Mouse (Mus musculus) MEL (cell line): ENCODE data around the gene Fgfr2. TPM values are rescaled to one million over a fixed set of nuclear protein-coding genes. Genes with fewer than 3 reads are reported as not detected.

ENCODE experiments used
- DNase-seq: peaks from one replicate; pipeline ENCODE4 v3.0.0; 2011; ENCODE audit warnings: low read depth, low spot score
- H3K27ac ChIP-seq: 2 replicates; pipeline ENCODE4 v1.5.1; 2012; ENCODE audit warnings: low read depth, mild to moderate bottlenecking, control low read depth, low read length, moderate library complexity; ENCODE audit not compliant: control insufficient read depth
- H3K27me3 ChIP-seq, 2 experiments: fragments of 150-350 bp in 1 of 2; sonication (generic) in 1 of 2; 2 replicates each; pipeline ENCODE4 v1.6.1; 2012; ENCODE audit warnings: low read length in 2 of 2, mild to moderate bottlenecking in 2 of 2, improper control_type of control experiment in 1 of 2, moderate library complexity in 1 of 2; ENCODE audit not compliant: insufficient read depth in 2 of 2, control insufficient read depth in 1 of 2
- H3K36me3 ChIP-seq, 2 experiments: 2 replicates each; pipeline ENCODE4 v1.6.1; 2012 to 2014; ENCODE audit warnings: low read length in 2 of 2, improper control_type of control experiment in 1 of 2, inconsistent platforms in 1 of 2, mild to moderate bottlenecking in 1 of 2; ENCODE audit not compliant: insufficient read depth in 2 of 2, control insufficient read depth in 1 of 2
- H3K4me1 ChIP-seq, 2 experiments: fragments of 150-350 bp in 1 of 2; sonication (generic) in 1 of 2; 2 replicates each; pipeline ENCODE4 v1.6.1; 2012; ENCODE audit warnings: low read length in 2 of 2, improper control_type of control experiment in 1 of 2, mild to moderate bottlenecking in 1 of 2; ENCODE audit not compliant: insufficient read depth in 2 of 2, control insufficient read depth in 1 of 2
- H3K4me3 ChIP-seq, 2 experiments: fragments of 150-350 bp in 1 of 2; sonication (generic) in 1 of 2; 2 replicates each; pipeline ENCODE4 v1.5.1; 2012; ENCODE audit warnings: low read depth in 2 of 2, low read length in 2 of 2, mild to moderate bottlenecking in 2 of 2, moderate library complexity in 2 of 2, control low read depth in 1 of 2, improper control_type of control experiment in 1 of 2; ENCODE audit not compliant: control insufficient read depth in 1 of 2, insufficient read depth in 1 of 2
- H3K79me2 ChIP-seq: 2 replicates; pipeline ENCODE4 v1.6.1; 2012; ENCODE audit warnings: mild to moderate bottlenecking, low read length, moderate library complexity; ENCODE audit not compliant: control insufficient read depth, poor library complexity, insufficient read depth
- H3K9ac ChIP-seq: 2 replicates; pipeline ENCODE4 v1.6.1; 2012; ENCODE audit warnings: low read depth, mild to moderate bottlenecking, control low read depth, low read length, moderate library complexity; ENCODE audit not compliant: control insufficient read depth, poor library complexity, severe bottlenecking
- H3K9me3 ChIP-seq: fragments of 150-350 bp; sonication (generic); replicated peaks from 2 replicates; pipeline ENCODE4 v1.6.1; 2012; ENCODE audit warnings: mild to moderate bottlenecking, low read length, improper control_type of control experiment, moderate library complexity; ENCODE audit not compliant: insufficient read depth
- BHLHE40 ChIP-seq: IDR thresholded peaks from 2 replicates; pipeline ENCODE4 v1.6.1; 2012; ENCODE audit warnings: low read depth, mild to moderate bottlenecking, inconsistent platforms, low read length, improper control_type of control experiment, borderline replicate concordance
- CHD1 ChIP-seq: IDR thresholded peaks from 2 replicates; pipeline ENCODE4 v1.6.1; 2012; ENCODE audit warnings: low read depth, mild to moderate bottlenecking, inconsistent platforms, low read length, improper control_type of control experiment
- CHD2 ChIP-seq: IDR thresholded peaks from 2 replicates; pipeline ENCODE4 v1.6.1; 2011; ENCODE audit warnings: low read length, improper control_type of control experiment
- E2F4 ChIP-seq: IDR thresholded peaks from 2 replicates; pipeline ENCODE4 v1.6.1; 2011; ENCODE audit warnings: low read depth, low read length, improper control_type of control experiment, borderline replicate concordance
- ELF1 ChIP-seq: IDR thresholded peaks from 2 replicates; pipeline ENCODE4 v1.6.1; 2014; ENCODE audit warnings: low read depth, mild to moderate bottlenecking, inconsistent platforms, low read length, improper control_type of control experiment, moderate library complexity
- GABPA ChIP-seq: IDR thresholded peaks from 2 replicates; pipeline ENCODE4 v1.6.1; 2012; ENCODE audit warnings: low read depth, mild to moderate bottlenecking, inconsistent platforms, low read length, improper control_type of control experiment, moderate library complexity
- GATA1 ChIP-seq: IDR thresholded peaks from 2 replicates; pipeline ENCODE4 v1.6.1; 2011; ENCODE audit warnings: low read depth, low read length, improper control_type of control experiment
- MAZ ChIP-seq: IDR thresholded peaks from 2 replicates; pipeline ENCODE4 v1.6.1; 2012; ENCODE audit warnings: low read depth, mild to moderate bottlenecking, inconsistent platforms, low read length, improper control_type of control experiment
- MYB ChIP-seq: IDR thresholded peaks from 2 replicates; pipeline ENCODE4 v1.6.1; 2011; ENCODE audit warnings: mild to moderate bottlenecking, low read depth, low read length, improper control_type of control experiment
- MYC ChIP-seq: IDR thresholded peaks from 2 replicates; pipeline ENCODE4 v1.6.1; 2011; ENCODE audit warnings: low read depth, mild to moderate bottlenecking, low read length, improper control_type of control experiment, moderate library complexity
- NELFE ChIP-seq: IDR thresholded peaks from 2 replicates; pipeline ENCODE4 v1.6.1; 2011; ENCODE audit warnings: low read depth, low read length, improper control_type of control experiment
- POLR2A ChIP-seq, 2 experiments: IDR thresholded peaks; 2 replicates each; pipeline ENCODE4 v1.6.1; 2011 to 2012; ENCODE audit warnings: low read length in 2 of 2, mild to moderate bottlenecking in 2 of 2, control low read depth in 1 of 2, improper control_type of control experiment in 1 of 2, low read depth in 1 of 2, moderate library complexity in 1 of 2; ENCODE audit not compliant: control insufficient read depth in 1 of 2, insufficient read depth in 1 of 2, poor library complexity in 1 of 2
- POLR2AphosphoS2 ChIP-seq: IDR thresholded peaks from 2 replicates; pipeline ENCODE4 v1.6.1; 2011; ENCODE audit warnings: low read length, improper control_type of control experiment
- POLR2AphosphoS5 ChIP-seq: IDR thresholded peaks from 2 replicates; pipeline ENCODE4 v1.6.1; 2012; ENCODE audit warnings: low read depth, borderline replicate concordance, mild to moderate bottlenecking, inconsistent platforms, low read length, moderate library complexity, mixed read lengths
- RAD21 ChIP-seq: IDR thresholded peaks from 2 replicates; pipeline ENCODE4 v1.6.1; 2011; ENCODE audit warnings: mild to moderate bottlenecking, low read depth, low read length, improper control_type of control experiment
- RCOR1 ChIP-seq: IDR thresholded peaks from 2 replicates; pipeline ENCODE4 v1.6.1; 2012; ENCODE audit warnings: low read depth, mild to moderate bottlenecking, inconsistent platforms, low read length, improper control_type of control experiment
- SIN3A ChIP-seq: IDR thresholded peaks from 2 replicates; pipeline ENCODE4 v1.6.1; 2012; ENCODE audit warnings: low read length, improper control_type of control experiment, inconsistent platforms
- TBP ChIP-seq: IDR thresholded peaks from 2 replicates; pipeline ENCODE4 v1.8.0; 2011; ENCODE audit warnings: low read depth, low read length, improper control_type of control experiment
- TCF12 ChIP-seq: IDR thresholded peaks from 2 replicates; pipeline ENCODE4 v1.6.1; 2014; ENCODE audit warnings: low read depth, mild to moderate bottlenecking, inconsistent platforms, low read length, improper control_type of control experiment, moderate library complexity
- USF2 ChIP-seq, 2 experiments: IDR thresholded peaks; 2 replicates each; pipeline ENCODE4 v1.6.1; 2011 to 2012; ENCODE audit warnings: improper control_type of control experiment in 2 of 2, low read length in 2 of 2, borderline replicate concordance in 1 of 2, inconsistent platforms in 1 of 2, low read depth in 1 of 2, mild to moderate bottlenecking in 1 of 2; ENCODE audit not compliant: insufficient read depth in 1 of 2
- ZKSCAN1 ChIP-seq: IDR thresholded peaks from 2 replicates; pipeline ENCODE4 v1.6.1; 2012; ENCODE audit warnings: low read depth, mild to moderate bottlenecking, inconsistent platforms, low read length, improper control_type of control experiment, moderate library complexity
- ZMIZ1 ChIP-seq: IDR thresholded peaks from 2 replicates; pipeline ENCODE4 v1.6.1; 2012; ENCODE audit warnings: low read depth, mild to moderate bottlenecking, inconsistent platforms, low read length, improper control_type of control experiment, moderate library complexity
- polyA plus RNA-seq, 2 experiments: library from polyadenylated mRNA; stranded (reverse) in 1 of 2; unstranded in 1 of 2; fragments of >175 nt in 1 of 2; fragments of >200 nt in 1 of 2; gene quantifications; 2 replicates each; pipeline versions ENCODE4 v1.2.1 to v1.2.4; 2012; ENCODE audit warnings: low replicate concordance in 2 of 2, low read depth in 1 of 2; ENCODE audit not compliant: insufficient read length in 2 of 2, insufficient read depth in 1 of 2, missing spikeins in 1 of 2
- total RNA-seq: library from RNA; depleted of rRNA; stranded (reverse); fragments of 300-350 nt; gene quantifications from 2 replicates; pipeline ENCODE4 v1.2.3, GENCODE M21; 2012

Gene Fgfr2
- total and polyA plus RNA-seq, 3 experiments = not detected

DNA sequence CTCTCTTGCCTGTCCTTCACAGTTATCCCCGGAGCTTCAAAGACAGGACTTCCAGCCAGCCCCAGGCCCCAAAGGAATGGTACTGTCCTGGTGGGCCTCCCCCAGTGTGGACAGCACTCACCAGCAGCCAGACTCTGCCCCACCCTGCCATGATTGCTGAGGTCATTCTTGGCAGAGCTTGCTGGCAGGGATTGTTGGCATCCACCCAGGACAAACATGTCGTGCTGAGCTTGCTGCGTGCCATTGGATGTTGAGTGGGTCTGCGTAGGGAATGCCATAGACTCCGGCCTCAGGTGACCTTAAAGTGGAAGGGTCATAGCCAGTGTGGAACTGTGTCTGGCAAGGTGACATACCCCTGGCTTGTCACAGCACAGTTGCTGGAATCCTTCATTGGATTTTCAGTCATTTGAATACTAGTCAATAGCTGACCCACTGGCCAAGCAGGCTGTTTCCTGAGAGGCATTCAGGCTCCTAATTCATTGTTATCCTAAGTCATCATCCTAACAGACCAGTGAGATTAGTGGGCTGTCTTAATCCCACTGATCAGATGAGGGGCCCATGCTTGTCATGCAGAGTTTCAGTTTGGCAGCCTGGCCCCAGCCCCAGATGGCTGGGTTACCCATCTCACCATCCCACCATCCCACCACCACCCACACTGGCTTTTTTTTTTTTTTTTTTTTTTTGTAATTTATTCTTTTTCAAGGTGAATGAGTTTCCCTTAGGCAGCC lies 2145.2 kb downstream of the Fgfr2 start:
- no peak overlapping the region for H3K27ac ChIP-seq
- no peak overlapping the region for H3K9ac ChIP-seq
- no peak overlapping the region for H3K4me3 ChIP-seq
- TF ChIP-seq RCOR1 (no peak), POLR2AphosphoS2 (no peak), NELFE (no peak), RAD21 (no peak), BHLHE40 (no peak)
- DNase-seq = no peak
- H3K9me3 ChIP-seq = no peaks in the 10 kb centered on the region
- no peaks in the 10 kb centered on the region for H3K27me3 ChIP-seq
- H3K79me2 ChIP-seq = no peaks in the 10 kb centered on the region
- no peaks in the 10 kb centered on the region for H3K4me1 ChIP-seq
- H3K36me3 ChIP-seq = no peaks in the 10 kb centered on the region

DNA sequence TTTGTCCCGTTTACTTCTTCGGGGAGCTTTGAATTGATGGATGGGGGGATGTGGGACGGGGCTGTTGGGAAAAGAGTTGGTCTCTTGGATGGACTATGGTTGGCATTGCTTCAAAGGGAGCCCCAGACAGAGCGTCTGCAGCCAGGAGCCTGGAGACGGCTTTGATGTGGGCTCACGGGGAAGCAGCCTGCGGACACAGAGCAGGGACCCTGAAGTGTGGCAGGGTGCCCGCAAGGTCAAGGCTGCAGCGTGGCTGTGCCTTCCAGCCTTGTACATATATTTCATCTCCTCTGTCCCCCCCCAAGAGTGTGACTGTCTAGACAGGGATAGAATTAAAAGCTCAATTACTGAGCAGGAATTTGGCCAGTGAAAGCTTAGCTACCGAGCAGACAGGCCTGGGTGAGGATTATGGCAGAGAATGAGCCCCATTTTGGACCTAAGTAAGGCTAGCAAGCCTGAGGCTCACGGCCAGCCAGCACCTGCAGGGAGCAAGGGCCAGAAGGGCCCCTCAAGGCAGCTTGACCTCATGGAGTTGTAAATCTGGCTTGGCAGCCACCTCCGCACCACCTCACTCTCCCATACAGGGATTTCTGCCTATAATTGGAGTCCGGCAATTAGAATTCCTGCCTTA lies 2146.7 kb downstream of the Fgfr2 start:
- Histone ChIP-seq H3K27me3 (no peaks in the 10 kb centered on the region), H3K4me3 (no peak overlapping the region), H3K79me2 (no peaks in the 10 kb centered on the region), H3K9ac (no peak overlapping the region), H3K27ac (no peak overlapping the region), H3K36me3 (no peaks in the 10 kb centered on the region), H3K9me3 (no peaks in the 10 kb centered on the region), H3K4me1 (no peaks in the 10 kb centered on the region)
- DNase-seq = no peak
- TF ChIP-seq BHLHE40 = no peak
- TF ChIP-seq SIN3A = no peak
- TF ChIP-seq POLR2AphosphoS5 = no peak
- no peak for TF ChIP-seq TCF12

DNA sequence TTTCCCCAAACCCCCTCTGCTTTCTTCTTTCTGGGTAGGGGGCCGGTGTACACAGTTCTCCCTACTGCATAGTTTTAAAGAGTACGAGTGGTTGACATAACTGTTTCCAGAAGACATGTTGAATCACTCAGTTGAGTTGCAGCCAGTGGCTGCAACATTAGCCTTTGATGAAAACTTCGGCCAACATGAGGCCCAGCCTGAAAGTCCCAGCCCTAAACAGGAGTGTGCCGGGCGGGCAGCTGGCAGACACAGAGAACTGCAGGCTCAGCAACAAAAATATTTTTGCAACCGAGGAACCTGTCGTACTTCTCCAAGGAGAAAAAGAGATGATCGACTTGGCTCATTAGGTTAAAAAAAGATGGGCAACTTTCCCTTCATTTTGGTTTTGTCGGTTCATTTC lies 2150.4 kb downstream of the Fgfr2 start:
- H3K27me3 ChIP-seq = no peaks in the 10 kb centered on the region
- no peaks in the 10 kb centered on the region for H3K4me1 ChIP-seq
- H3K79me2 ChIP-seq = no peaks in the 10 kb centered on the region
- H3K4me3 ChIP-seq = no peak overlapping the region
- no peak for DNase-seq
- H3K9me3 ChIP-seq = no peaks in the 10 kb centered on the region
- no peak overlapping the region for H3K27ac ChIP-seq
- no peak overlapping the region for H3K9ac ChIP-seq
- TF ChIP-seq POLR2A (IDR thresholded peaks at IDR 0.05; ENCODE audit: control insufficient read depth in 1 of 2, insufficient read depth in 1 of 2, low read depth in 1 of 2, low read length in 2 of 2, poor library complexity in 1 of 2) (no peak), USF2 (IDR thresholded peaks at IDR 0.05; ENCODE audit: borderline replicate concordance in 1 of 2, insufficient read depth in 1 of 2, low read depth in 1 of 2, low read length in 2 of 2) (no peak), CHD1 (no peak), MYC (no peak), RCOR1 (no peak), GATA1 (no peak), TBP (no peak), E2F4 (no peak), MYB (no peak), MAZ (no peak), CHD2 (no peak), TCF12 (no peak), ZKSCAN1 (no peak), ZMIZ1 (no peak), ELF1 (no peak), POLR2AphosphoS5 (no peak), GABPA (no peak)
- no peaks in the 10 kb centered on the region for H3K36me3 ChIP-seq
